41 mouse cellular contexts compared by ENCODE assay signal in the genomic region with DNA sequence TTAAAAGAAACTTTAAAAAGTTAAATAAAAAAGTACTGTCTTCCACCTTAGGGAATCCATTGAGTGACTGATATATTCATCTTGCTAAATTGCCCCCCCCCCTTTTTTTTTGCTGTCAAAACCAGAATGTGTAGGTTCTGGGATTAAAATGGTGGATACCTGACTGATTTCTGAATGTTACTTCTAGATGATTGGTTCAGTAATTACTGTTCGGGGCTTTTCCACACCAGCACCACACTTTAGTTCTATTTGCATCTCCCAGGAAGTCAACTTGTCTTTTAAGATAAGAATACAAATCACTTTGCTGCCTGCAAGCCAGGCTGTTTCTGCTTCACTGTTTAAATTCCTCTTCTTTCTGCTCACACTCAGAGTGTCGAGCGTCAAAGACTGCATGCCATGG. TPM values are rescaled to one million over a fixed set of nuclear protein-coding genes. Genes with fewer than 3 reads are reported as not detected.
"Had no signal": no experiment of that assay in that cellular context is flagged by ENCODE, and none has a peak within 500 bp of the region (broad histone marks: within the 10 kb centered on the region; RNA-seq: fewer than 3 reads in every experiment).

No protein-coding gene starts in this region.

- H3K4me2 ChIP-seq: heart, embryonic 11.5 days; heart, embryonic 13.5 days; heart, embryonic 15.5 days; hindbrain, embryonic 13.5 days; hindbrain, embryonic 15.5 days; limb, embryonic 12.5 days; liver, embryonic 11.5 days; liver, embryonic 13.5 days; liver, embryonic 15.5 days had no signal

- H3K4me1 ChIP-seq: heart, embryonic 13.5 days; heart, embryonic 15.5 days; hindbrain, embryonic 13.5 days; hindbrain, embryonic 15.5 days; limb, embryonic 12.5 days; liver, embryonic 13.5 days; liver, embryonic 15.5 days had no signal

- ATAC-seq: hindbrain, postnatal 0 days; intestine, embryonic 16.5 days had no signal

- H3K36me3 ChIP-seq: heart, embryonic 13.5 days; heart, embryonic 15.5 days; hindbrain, embryonic 13.5 days; hindbrain, embryonic 15.5 days; limb, embryonic 12.5 days; liver, embryonic 13.5 days; liver, embryonic 15.5 days had no signal

- H3K9me3 ChIP-seq: heart, embryonic 13.5 days; heart, embryonic 15.5 days; hindbrain, embryonic 13.5 days; hindbrain, embryonic 15.5 days; limb, embryonic 12.5 days; liver, embryonic 13.5 days; liver, embryonic 15.5 days had no signal

- H3K9ac ChIP-seq: heart, embryonic 13.5 days; heart, embryonic 15.5 days; hindbrain, embryonic 13.5 days; hindbrain, embryonic 15.5 days; limb, embryonic 12.5 days; liver, embryonic 13.5 days; liver, embryonic 15.5 days had no signal

- H3K27ac ChIP-seq: heart, adult 2 months; heart, embryonic 13.5 days; heart, embryonic 15.5 days; hindbrain, embryonic 13.5 days; hindbrain, embryonic 15.5 days; hindbrain, postnatal 0 days; layer of hippocampus, adult 2 months; limb, embryonic 12.5 days; liver, embryonic 13.5 days; liver, embryonic 15.5 days had no signal

- DNase-seq: gastrocnemius, postnatal 14 days; gastrocnemius, postnatal 36 days; heart, adult 11 months; heart, adult 2 months; heart, postnatal 14 days; heart, postnatal 36 days; kidney, adult 11 months; kidney, adult 2 months; kidney, adult 9 months; kidney, postnatal 10 days; kidney, postnatal 25 days; kidney, postnatal 4 days; layer of hippocampus, adult 9-11 months; layer of hippocampus, postnatal 36 days; left cerebral cortex, postnatal 4 days; liver; liver, embryonic 13.5 days had no signal

- H3K4me3 ChIP-seq: heart, adult 2 months; heart, embryonic 13.5 days; heart, embryonic 15.5 days; hindbrain, embryonic 13.5 days; hindbrain, embryonic 15.5 days; layer of hippocampus, adult 2 months; limb, embryonic 12.5 days; liver, embryonic 13.5 days; liver, embryonic 15.5 days had no signal

- H3K27me3 ChIP-seq: heart, embryonic 13.5 days; heart, embryonic 15.5 days; hindbrain, embryonic 13.5 days; hindbrain, embryonic 15.5 days; limb, embryonic 12.5 days; liver, embryonic 13.5 days; liver, embryonic 15.5 days had no signal

RNA-seq across cellular contexts. Expression of gene Retnlb, which starts 18.4 kb away (rescaled TPM):
- total RNA-seq: gastrocnemius, adult 8-10 months; gastrocnemius, postnatal 14 days; gastrocnemius, postnatal 36 days; heart, adult 2 months; heart, postnatal 14 days; heart, postnatal 36 days; hematopoietic stem cell, adult 5-6 weeks; hindbrain, postnatal 0 days; layer of hippocampus, adult 2 months; layer of hippocampus, postnatal 14 days; layer of hippocampus, postnatal 36 days; left cerebral cortex, adult 18-20 months; left cerebral cortex, adult 8-10 months; left cerebral cortex, postnatal 10 days; left cerebral cortex, postnatal 25 days; left cerebral cortex, postnatal 4 days had no signal
- polyA plus RNA-seq: gonadal fat pad, adult 2 months; heart, adult 2 months; heart, embryonic 11.5 days; heart, embryonic 13.5 days; heart, embryonic 15.5 days; heart, postnatal 0 days; hindbrain, embryonic 11.5 days; hindbrain, embryonic 13.5 days; hindbrain, embryonic 15.5 days; hindbrain, postnatal 0 days; intestine, embryonic 14.5 days; intestine, embryonic 16.5 days; kidney, adult 2 months; kidney, embryonic 16.5 days; limb, embryonic 12.5 days; limb, embryonic 14.5 days; liver, embryonic 11.5 days; liver, embryonic 13.5 days; liver, embryonic 15.5 days had no signal

RNA-seq across cellular contexts. Expression of gene Trat1, which starts 26.5 kb away (rescaled TPM):
- total RNA-seq: gastrocnemius, adult 8-10 months; gastrocnemius, postnatal 14 days; heart, postnatal 36 days had no signal
- polyA plus RNA-seq: heart, embryonic 13.5 days; heart, postnatal 0 days; hindbrain, embryonic 11.5 days; hindbrain, postnatal 0 days; intestine, embryonic 14.5 days; kidney, embryonic 16.5 days; limb, embryonic 12.5 days; liver, embryonic 11.5 days; liver, embryonic 13.5 days; liver, embryonic 15.5 days had no signal

RNA-seq across cellular contexts. Expression of gene Retnla, which starts 44.1 kb away (rescaled TPM):
- total RNA-seq: hematopoietic stem cell, adult 5-6 weeks; hindbrain, postnatal 0 days; layer of hippocampus, adult 2 months; layer of hippocampus, postnatal 36 days; left cerebral cortex, adult 18-20 months; left cerebral cortex, adult 8-10 months; left cerebral cortex, postnatal 10 days; left cerebral cortex, postnatal 25 days; left cerebral cortex, postnatal 4 days had no signal
- polyA plus RNA-seq: heart, embryonic 11.5 days; heart, embryonic 13.5 days; hindbrain, embryonic 11.5 days; hindbrain, embryonic 13.5 days; hindbrain, embryonic 15.5 days; hindbrain, postnatal 0 days; intestine, embryonic 14.5 days; intestine, embryonic 16.5 days; limb, embryonic 12.5 days; limb, embryonic 14.5 days; liver, embryonic 11.5 days; liver, embryonic 13.5 days; liver, embryonic 15.5 days had no signal
